Mouse (Mus musculus) fat pad, adult 2 months (tissue): ENCODE measurements at regions not wholly inside any gene's neighbourhood (a gene's known extent, or its start where the extent isn't known, plus 50 kb on each side); places are given as distances from the start of the nearest gene placed in this dataset.

Experiments
- DNase-seq: peaks from one replicate; pipeline ENCODE4 v3.0.0-alpha.2; 2011; ENCODE audit warnings: low read depth, low spot score; ENCODE audit errors: extremely low read depth

DNA sequence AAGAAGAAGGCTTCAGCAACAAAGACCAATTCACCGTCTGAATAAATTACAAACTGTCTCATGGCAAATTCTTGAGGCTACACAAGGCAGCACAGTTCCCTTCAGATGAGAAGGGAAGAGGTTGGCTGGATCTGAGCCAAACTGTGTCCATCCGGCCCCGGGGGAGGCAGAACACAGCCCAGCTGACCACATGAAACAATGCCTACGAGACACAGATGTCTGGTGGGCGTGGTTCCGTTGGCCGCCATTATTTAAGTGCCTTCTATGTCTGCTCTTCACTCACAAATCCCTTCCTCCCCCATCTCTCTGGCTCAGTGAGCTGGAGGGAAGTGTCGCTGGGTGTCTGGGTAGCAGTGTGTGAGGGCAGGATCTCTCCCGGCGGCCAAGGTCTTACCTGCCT is 127.8 kb upstream of the Irf2bp2 start:
- no peak for DNase-seq

DNA sequence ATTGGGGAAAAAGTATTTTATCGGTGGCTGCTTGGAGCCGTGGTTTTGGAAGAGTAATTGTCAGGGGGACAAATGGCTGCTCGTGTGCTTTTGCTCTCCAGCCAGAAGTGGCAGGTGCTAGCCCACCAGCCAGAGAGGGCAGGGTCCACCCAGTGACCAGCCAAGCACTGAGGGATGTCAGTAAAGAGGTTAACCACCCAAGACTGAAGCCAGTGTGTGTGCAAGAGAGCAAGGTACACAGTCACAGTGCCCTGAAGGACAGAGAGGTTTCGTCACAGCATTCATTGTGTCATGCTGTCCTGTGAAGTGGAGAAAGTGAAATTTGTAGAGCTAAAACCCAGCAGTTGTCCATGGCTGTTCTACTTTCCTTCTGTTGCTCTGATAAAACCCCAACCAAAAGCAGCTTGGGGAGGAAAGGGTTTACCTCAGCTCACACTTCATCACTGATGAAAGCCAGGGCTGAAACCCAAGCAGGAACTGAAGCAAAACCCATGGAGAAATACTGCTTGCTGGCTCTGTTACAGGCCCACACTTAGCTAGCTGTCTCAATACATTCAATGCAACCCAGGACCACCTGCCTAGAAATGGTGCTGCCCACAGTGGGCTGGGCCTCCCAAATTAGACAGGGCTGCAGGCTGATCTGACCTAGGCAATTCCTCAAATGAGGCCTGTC is 126.8 kb upstream of the Irf2bp2 start:
- no peak for DNase-seq

DNA sequence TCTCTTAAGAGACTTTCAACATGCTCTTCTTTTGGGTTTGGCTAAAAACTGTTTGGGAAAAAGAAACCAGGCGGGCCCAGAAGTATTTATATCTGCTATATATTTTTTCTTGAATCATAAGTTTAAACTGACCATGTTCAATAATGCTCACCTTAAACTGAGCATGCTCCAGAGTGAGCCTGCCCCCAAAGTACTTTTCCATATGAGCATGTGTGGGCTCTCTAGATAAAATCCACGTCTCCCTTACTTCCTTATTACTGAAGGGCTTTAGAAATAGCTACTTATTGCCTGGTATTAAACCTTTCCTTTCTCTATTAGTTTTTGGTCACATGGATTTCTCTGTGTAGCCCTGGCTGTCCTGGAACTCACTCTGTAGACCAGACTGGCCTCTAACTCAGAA is 126.0 kb upstream of the Irf2bp2 start:
- no peak for DNase-seq

DNA sequence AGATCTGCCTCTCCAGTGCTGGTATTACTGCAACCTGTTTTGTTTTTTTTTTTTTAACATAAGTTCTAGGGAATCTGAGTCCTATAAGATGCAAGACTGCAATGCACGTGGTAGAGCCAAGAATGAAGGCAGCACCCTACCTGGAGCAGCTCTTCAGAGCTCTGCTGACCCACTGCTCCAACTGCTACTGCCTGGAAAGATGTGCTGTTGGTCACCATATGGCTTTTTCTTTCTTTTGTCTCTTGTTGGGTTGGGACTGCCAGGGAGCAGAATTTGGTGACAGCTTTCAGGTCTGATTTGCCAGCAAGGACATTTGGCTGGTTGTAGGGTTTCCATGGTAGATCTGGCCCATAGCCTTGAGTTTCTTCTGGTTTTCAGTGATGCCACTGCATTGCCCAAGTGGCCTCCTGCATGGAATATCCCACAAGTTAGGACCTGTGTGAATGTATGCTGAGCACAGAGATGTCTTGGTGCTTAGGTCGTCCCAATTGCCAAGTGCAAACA is 123.9 kb upstream of the Irf2bp2 start:
- no peak for DNase-seq

DNA sequence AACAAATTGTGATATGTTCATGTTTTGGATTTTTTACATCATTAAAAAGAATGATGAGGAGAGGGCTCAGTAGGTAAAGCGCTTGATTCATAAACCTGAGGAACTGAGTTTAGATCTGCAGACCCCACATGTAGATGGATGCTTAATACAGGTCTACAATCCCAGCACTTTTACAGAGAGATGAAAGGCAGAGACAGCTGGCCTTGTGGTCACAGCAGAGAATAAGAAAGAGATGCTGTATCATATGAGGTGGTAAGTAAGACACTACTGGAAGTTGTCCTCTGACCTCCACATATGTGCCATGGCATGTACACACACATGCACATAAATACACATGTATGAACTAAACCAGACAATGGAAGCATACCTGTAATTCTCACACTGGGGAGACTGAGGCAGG is 121.9 kb upstream of the Irf2bp2 start:
- DNase-seq, result no peak

DNA sequence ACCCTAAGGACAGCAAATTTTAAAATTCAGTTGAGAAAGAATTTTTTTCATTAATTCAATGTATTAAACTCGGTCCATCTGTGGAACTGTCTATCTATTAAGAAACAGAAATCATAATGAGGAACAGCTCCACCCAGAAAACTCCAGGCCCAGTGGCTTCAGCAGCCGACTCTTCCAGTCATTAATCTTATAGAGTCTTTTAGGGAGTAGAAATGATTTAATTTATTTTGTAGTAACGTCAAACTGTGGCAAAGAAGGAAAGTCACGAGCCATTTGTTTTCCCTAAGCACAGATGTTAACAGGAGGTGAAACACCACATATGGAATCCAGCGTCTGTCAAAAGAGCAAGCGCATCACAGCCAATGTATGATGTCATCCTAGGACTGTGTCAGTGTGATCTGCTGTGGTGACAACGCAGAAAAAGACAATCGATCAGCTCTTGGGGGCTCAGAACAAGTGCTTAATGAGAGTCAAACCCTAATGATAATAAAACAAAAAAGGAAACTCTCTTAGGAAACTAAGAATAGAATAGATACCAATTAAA is 119.9 kb upstream of the Irf2bp2 start:
- no peak for DNase-seq

DNA sequence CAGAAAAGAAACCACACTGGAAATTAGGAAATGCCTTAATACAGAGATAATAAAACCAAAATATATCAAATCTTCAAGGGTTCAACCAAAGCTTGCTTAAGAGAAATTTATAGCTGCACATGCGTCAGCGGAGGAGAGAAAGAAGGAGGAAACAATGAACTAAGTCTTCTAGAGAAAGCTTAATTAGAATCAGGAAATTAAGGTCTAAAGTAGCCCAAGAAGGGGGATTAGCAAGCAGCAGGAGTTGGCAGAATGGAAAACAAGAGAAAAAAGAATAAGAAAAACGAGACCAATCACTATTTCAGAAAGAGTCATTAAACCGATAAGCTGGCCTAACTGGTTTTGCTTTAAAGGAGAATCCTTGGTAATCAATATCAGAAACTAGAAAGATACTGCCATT is 119.4 kb upstream of the Irf2bp2 start:
- no peak for DNase-seq

DNA sequence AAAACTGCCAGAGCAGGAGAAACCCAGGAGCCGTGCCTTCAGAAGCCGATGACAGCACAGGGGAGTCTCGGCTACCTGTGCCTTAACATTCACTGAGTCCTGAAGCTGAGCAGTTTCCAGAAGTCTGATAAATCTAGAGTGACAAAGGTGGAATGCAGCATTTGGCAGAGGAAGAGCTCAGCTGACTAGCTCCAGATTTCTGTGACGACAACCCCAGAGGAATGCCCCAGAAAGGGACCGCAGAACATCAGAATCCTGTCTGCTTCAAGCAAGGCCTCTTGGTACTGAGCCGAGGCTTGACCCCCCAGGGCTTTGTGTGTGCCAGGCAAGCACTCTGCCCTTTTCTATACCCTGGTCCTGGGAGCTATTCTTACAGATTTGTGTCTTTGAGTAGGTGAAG is 119.0 kb upstream of the Irf2bp2 start:
- no peak for DNase-seq

DNA sequence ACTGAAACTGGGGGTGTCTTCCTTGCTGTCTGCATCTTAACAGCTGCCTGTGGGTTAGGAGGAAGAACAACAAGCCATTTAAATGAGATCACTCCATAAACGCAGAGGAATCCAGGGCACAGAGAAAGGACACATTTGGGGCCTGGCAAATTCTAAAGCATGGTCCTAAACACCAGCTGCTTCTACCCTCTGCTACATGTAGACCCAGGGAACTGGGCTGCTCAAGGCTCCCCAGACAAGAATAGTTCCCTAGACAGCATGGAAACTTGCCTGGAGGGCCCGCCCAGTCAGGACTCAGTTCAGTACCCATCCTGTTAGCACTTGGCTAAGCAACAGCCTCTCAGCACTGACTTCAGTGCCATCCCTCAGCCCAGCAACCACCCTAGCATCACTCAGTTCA is 115.2 kb upstream of the Irf2bp2 start:
- DNase-seq, result no peak

DNA sequence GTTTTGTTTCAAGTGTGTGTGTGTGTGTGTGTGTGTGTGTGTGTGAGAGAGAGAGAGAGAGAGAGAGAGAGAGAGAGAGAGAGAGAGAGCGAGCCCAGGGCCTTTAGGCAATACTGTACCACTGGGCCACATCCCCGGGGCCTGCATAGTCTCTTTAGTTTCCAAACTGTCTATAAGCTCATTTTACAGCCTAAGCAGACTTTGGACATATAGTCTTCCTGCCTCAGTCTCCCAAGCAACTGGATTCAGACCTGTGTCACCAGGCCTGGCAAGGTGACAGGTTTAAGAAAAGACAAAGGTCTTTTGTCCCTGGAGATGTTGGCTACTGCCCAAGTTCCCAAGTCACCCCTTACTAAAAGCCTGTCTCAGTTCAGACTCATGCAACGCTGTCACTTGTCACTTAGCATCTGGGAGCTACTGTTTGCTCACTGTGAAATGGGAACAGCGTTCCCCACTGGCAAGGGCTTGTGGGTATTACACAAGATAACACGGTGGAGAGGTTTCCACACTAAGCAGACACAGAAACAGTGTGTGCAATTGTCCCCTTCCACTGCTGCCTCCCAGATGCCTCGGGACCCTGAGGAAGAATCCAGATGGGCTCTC is 113.6 kb upstream of the Irf2bp2 start:
- DNase-seq, result no peak

DNA sequence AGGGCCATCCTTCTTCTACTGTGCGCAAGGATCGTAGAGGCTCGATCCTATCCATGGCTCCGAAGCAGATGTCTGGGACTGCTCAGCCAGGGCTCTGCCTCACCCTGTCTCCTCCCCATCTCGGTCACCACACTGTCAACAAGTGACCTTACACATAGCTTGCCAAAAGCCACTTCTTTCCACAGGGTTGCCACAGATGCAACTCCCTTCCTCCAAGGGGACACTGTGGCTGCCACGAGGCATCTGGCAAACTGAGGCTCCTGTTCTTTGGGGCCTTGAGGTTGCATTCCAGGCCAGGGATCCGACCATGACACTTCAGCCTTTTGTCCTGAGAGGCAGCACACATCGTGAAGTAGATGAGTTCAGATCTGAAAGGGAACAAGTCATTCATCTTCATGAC is 112.5 kb upstream of the Irf2bp2 start:
- no peak for DNase-seq

DNA sequence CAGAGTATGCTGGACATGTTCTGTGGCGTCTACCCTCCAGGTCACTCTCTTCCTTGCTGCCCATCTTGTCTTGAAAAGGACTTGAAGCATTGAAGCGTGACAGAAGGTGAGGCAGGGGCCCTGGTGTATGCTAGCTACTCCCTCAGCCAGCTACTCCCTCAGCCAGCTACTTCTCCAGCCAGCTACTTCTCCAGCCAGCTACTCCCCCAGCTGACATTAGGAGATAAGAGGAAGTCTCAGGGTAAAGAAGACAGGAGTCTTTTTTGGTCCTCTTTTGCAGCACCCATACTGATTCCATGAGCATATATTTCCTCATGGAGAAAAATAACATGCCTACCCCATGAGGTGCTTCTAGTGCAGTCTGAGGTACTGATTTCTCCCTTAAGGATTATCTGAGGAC is 111.6 kb upstream of the Irf2bp2 start:
- DNase-seq, result no peak

DNA sequence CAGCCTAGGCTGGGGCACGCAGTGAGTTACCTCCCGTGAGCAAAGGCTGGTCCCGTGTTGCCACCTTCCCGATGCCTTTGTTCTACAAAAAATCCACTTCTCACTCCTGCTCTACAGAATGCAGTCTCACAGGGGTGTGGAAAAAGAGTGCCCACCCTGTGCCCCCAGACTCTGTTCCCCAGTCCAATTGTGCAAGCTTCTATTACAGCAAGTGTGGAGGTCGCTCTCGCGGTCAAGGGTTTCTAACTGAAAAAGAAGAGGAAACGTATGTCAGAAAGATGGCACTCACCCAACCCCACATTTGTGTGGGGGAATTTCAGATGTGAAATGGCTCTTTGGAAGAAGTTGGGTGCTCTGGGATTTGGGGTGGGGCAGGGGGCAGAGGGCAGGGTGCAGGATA is 110.9 kb upstream of the Irf2bp2 start:
- no peak for DNase-seq

DNA sequence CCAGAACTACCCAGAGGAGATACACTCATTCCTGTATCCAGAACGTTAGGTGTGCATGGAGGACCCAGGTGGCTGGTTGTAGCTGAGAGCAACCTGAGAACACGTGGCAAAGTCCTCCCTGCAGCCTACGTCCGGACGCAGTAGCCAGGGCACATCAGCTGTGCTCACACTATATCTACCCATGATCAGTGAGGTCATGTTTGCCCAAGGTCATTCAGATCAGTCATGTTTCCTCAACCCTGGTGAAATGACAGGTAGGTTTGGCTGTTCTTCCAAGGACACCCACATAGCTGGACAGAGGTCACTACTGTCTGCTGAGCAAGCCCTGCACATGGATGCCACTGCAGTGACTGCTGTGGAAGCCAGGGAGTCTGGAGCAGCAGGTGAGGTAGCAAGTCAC is 109.8 kb upstream of the Irf2bp2 start:
- no peak for DNase-seq

DNA sequence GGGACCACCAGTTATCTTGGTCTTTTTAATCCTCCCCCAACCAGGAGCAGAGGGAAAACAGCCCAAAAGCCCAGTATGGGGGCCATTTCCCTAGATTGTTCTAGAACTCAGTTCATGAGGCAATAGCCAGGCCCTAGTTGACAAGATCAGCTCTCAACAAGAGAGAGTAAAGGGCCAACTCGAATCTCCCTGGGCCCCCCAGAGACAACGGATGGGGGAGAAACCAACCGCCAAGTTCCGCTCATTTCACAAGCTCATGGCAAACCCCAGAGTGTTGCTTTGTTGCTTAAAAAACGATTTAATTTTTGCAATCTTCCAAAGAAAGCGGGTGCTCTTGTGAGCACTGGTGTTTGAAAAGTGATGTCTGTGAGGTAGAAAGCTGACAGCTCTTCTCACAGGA is 108.5 kb upstream of the Irf2bp2 start:
- DNase-seq, result no peak

DNA sequence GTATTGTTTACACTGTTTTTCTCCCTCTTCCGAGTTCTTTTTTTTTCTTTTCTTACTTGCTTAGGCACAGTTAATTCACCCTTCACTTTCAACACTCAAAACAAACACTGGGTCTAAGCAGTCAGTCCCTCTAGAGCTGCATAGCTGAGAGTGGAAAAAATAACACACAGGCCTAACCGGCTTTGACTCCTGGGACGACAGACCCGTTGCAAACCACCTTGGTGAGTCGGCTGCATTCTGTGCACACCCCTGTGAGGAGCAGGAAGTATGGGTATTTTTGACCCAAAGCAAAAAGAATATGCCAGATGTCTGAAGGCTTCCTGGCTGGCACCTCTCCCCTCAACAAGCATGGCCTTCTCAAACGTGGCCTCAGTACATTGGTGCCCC is 105.6 kb upstream of the Irf2bp2 start:
- no peak for DNase-seq

DNA sequence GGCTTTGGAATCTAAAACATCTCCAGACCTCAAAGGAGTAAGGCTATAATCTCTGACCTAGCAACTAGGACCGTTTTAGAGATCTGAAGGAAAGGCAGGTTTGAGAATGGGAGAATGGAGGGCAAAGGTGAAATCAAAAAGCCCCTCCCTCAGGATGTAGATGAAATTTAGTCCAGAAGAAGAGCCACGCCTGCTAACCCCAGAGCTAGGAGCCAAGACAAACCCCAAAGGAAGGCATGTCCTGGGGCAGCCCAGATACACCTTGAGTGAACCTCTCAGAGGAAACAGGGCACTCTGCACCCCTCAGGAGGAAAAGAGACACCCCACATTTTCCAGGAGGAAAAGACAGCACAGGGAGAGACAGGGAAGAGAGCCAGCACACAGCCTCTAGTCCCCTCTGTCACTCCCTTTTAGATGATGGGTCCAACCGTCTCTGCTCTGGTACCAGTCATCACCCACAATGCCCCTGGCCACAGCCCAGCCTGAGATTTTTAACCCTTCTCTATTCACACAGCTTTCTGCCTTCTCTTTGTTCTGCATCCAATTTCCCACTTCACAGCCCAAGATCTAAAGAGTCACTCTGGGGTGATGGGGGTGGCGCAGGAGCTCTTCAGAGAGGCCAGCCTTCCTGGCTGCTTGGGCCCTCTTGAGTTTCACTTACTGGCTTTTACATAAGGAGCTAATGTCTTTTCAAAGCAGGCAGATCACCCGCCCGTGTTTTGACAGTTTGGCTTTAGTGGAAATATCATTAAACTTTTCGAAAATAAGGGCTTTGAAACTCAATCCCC is 105.0 kb upstream of the Irf2bp2 start:
- no peak for DNase-seq

DNA sequence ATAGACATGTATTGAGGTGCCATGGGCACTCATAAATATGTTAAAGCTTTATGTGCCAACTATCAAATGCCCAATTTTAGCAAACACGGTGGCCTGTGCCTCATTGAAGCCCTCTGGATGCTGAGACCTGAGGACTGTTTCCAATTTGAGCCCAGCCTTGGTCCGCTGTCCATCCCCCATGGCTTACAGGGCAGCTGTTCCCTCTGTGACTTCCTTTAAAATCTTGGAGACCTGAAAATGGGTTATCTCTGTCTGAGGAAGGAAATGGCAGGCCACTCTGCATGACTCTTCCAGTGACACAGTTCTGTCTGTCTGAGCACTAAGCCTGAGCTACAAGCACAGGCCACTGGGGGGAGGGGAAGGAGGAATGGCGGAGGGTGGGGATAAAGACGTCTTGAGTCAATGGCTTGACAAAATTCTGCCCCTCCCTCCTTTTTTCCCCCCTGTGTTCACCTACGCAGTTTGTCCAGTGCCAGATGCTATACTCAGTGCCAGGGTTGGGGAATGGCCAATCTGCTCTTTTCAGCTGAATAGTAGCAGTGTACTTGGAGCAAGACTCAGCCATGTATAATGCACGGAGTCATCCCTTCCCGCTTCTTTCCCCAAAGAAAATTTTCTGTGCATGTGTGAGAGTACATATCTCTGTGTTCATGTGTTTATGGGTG is 102.7 kb upstream of the Irf2bp2 start:
- DNase-seq, result no peak

DNA sequence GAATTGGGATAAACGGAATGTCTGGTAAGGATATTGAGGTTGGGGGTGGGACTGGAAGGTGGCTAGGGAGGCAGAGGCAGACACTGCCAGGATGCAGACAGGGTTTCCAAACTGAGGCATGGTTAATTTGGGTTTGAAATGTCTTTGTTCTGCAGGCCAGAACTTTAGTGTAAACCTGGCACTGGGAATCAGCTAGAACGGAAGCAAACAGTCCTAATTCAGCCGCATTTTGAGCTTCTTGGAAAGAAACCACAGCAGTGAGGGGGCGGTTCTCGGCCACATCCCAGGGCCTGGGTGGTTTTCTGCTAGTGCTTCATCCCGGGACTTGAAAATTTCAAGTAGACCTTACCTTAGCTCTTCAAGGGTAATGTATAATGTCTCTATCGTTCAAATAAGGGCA is 100.6 kb upstream of the Irf2bp2 start:
- DNase-seq, result no peak

DNA sequence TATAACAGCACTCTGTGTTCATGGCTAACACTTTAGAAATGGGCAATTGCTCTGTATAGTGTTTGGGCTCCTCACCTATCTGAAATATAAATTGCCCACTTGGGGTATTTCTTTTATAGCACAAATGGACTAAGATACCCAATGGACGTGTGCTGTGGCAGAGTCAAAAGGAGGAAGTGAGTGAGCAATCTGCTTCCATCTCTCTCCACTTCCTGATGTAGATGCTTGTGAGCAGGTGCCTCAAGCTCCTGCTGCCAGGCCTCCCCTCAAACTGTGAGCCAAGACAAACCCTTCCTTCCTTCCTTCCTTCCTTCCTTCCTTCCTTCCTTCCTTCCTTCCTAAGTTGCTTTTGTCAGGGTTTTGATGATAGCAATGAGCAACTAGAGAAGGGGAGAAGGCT is 99.9 kb upstream of the Irf2bp2 start:
- DNase-seq, result no peak

DNA sequence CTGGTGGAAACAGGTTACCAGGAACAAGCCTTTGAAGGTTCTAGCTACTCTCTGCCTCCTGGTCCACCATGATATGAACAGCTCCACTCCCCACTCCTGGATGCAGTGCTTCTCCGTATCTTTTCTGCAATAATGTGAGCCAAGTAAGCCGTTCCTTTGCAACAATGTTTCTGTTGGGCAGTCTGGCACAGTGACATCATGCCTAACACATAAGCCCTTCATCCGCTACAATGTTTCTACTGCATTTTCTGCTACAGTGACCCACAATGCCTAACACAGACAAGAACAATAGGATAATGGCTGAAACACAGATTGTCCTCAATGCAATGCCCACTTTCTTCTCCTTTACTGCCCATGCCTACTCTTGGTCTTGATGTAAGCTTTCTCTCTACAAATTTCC is 98.9 kb upstream of the Irf2bp2 start:
- DNase-seq, result no peak
